Mouse (Mus musculus): ENCODE results near the gene Igfbp6. TPM values are rescaled to one million over a fixed set of nuclear protein-coding genes. Genes with fewer than 3 reads are reported as not detected.

The Igfbp6 gene
- polyA plus RNA-seq, 1 experiment from 2014 or later = 0.05 TPM

- ChIA-PET POLR2A (no interaction called here), CTCF (interaction anchor here (0.9 to 2.5 kb wide), 4 partner anchors 10 to 45 kb away, joined by 3 to 11 read pairs (median 8); no protein-coding TSS in a partner anchor)
- ATAC-seq (no peak), DNase-seq (ENCODE audit: low read depth, low spot score) (no peak)
- in situ Hi-C loops (cut with MboI; ENCODE audit: low pct_unique_long_range_greater_than_20kb) = no loop called here
- TF ChIP-seq CTCF (IDR thresholded peaks at IDR 0.05) = no peak
- no peaks in the 10 kb centered on the region for H3K27me3 ChIP-seq
Observed at GRCm38 (mm10) chr15:102101672-102102541, 42.3 kb upstream of the Igfbp6 start.

- POLR2A ChIA-PET = no interaction called here
- CTCF ChIA-PET = interaction anchor here (1.7 to 2.5 kb wide), 2 partner anchors 11 to 44 kb away, joined by 4 to 7 read pairs; no protein-coding TSS in a partner anchor
- no peaks in the 10 kb centered on the region for H3K27me3 ChIP-seq
- no peak for TF ChIP-seq CTCF (IDR thresholded peaks at IDR 0.05)
- DNase-seq (ENCODE audit: low read depth, low spot score) (no peak), ATAC-seq (no peak)
- in situ Hi-C loops (cut with MboI; ENCODE audit: low pct_unique_long_range_greater_than_20kb) = no loop called here
Observed at GRCm38 (mm10) chr15:102102548-102103121, 41.5 kb upstream of the Igfbp6 start.

- DNase-seq (ENCODE audit: low read depth, low spot score) (no peak), ATAC-seq (no peak)
- POLR2A ChIA-PET = interaction anchor here (0.7 to 0.9 kb wide), 2 partner anchors 13 to 26 kb away, joined by 3 to 5 read pairs; no protein-coding TSS in a partner anchor
- CTCF ChIA-PET = interaction anchor here (1.7 to 2.5 kb wide), 2 partner anchors 11 to 43 kb away, joined by 4 to 7 read pairs; no protein-coding TSS in a partner anchor
- H3K27me3 ChIP-seq = no peaks in the 10 kb centered on the region
- no peak for TF ChIP-seq CTCF (IDR thresholded peaks at IDR 0.05)
- in situ Hi-C loops (cut with MboI; ENCODE audit: low pct_unique_long_range_greater_than_20kb) = no loop called here
Observed at GRCm38 (mm10) chr15:102103371-102103946, 40.7 kb upstream of the Igfbp6 start.

- POLR2A ChIA-PET = interaction anchor here (0.7 to 0.9 kb wide), 2 partner anchors 12 to 27 kb away, joined by 3 to 5 read pairs; no protein-coding TSS in a partner anchor
- CTCF ChIA-PET = interaction anchor here (1.7 to 2.5 kb wide), 2 partner anchors 12 to 42 kb away, joined by 4 to 7 read pairs; no protein-coding TSS in a partner anchor
- in situ Hi-C loops (cut with MboI; ENCODE audit: low pct_unique_long_range_greater_than_20kb) = no loop called here
- H3K27me3 ChIP-seq = no peaks in the 10 kb centered on the region
- no peak for TF ChIP-seq CTCF (IDR thresholded peaks at IDR 0.05)
- no peak for ATAC-seq
- no peak for DNase-seq (ENCODE audit: low read depth, low spot score)
Observed at GRCm38 (mm10) chr15:102103947-102104555, 40.1 kb upstream of the Igfbp6 start.

- no peak for TF ChIP-seq CTCF (IDR thresholded peaks at IDR 0.05)
- DNase-seq (ENCODE audit: low read depth, low spot score) (no peak), ATAC-seq (no peak)
- in situ Hi-C loops (cut with MboI; ENCODE audit: low pct_unique_long_range_greater_than_20kb) = no loop called here
- no peaks in the 10 kb centered on the region for H3K27me3 ChIP-seq
- ChIA-PET CTCF (no interaction called here), POLR2A (interaction anchor here (1.0 kb wide), 1 partner anchor 21 kb away, joined by 3 read pairs; no protein-coding TSS in a partner anchor)
Observed at GRCm38 (mm10) chr15:102105360-102105759, 38.8 kb upstream of the Igfbp6 start.

GRCm38 (mm10) chr15:102105764-102106730, 38.1 kb upstream of the Igfbp6 start:
- ATAC-seq (no peak), DNase-seq (ENCODE audit: low read depth, low spot score) (no peak)
- POLR2A ChIA-PET = interaction anchor here (0.6 to 1.3 kb wide), 3 partner anchors 10 to 98 kb away, joined by 3 to 6 read pairs (median 3); no protein-coding TSS in a partner anchor
- H3K27me3 ChIP-seq = no peaks in the 10 kb centered on the region
- CTCF ChIA-PET = interaction anchor here (2.1 kb wide), 1 partner anchor 118 kb away, joined by 9 read pairs; no protein-coding TSS in a partner anchor
- TF ChIP-seq CTCF (IDR thresholded peaks at IDR 0.05) = no peak
- in situ Hi-C loops (cut with MboI; ENCODE audit: low pct_unique_long_range_greater_than_20kb) = no loop called here

- no peak for TF ChIP-seq CTCF (IDR thresholded peaks at IDR 0.05)
- POLR2A ChIA-PET = interaction anchor here (0.6 to 1.3 kb wide), 2 partner anchors 10 to 99 kb away, joined by 3 to 6 read pairs; no protein-coding TSS in a partner anchor
- ATAC-seq = no peak
- DNase-seq (ENCODE audit: low read depth, low spot score) = no peak
- CTCF ChIA-PET = interaction anchor here (0.7 to 2.1 kb wide), 9 partner anchors 8 to 118 kb away, joined by 3 to 12 read pairs (median 5); partner anchors contain the start of genes Soat2 and Tns2
- in situ Hi-C loops (cut with MboI; ENCODE audit: low pct_unique_long_range_greater_than_20kb) = no loop called here
- no peaks in the 10 kb centered on the region for H3K27me3 ChIP-seq
Observed at GRCm38 (mm10) chr15:102106754-102107456, 37.3 kb upstream of the Igfbp6 start.

- TF ChIP-seq CTCF (IDR thresholded peaks at IDR 0.05) = no peak
- CTCF ChIA-PET = interaction anchor here (0.7 to 2.1 kb wide), 13 partner anchors 9 to 119 kb away, joined by 3 to 12 read pairs (median 5); partner anchors contain the start of genes Soat2 and Tns2
- POLR2A ChIA-PET = interaction anchor here (1.3 kb wide), 1 partner anchor 9 kb away, joined by 6 read pairs; no protein-coding TSS in a partner anchor
- no peak for ATAC-seq
- no peaks in the 10 kb centered on the region for H3K27me3 ChIP-seq
- no peak for DNase-seq (ENCODE audit: low read depth, low spot score)
- in situ Hi-C loops (cut with MboI; ENCODE audit: low pct_unique_long_range_greater_than_20kb) = no loop called here
Observed at GRCm38 (mm10) chr15:102107689-102108573, 36.2 kb upstream of the Igfbp6 start.

All from Patski (cell line).